Mouse (Mus musculus) liver, embryonic 11.5 days (tissue): ENCODE results near the gene Gm45808. TPM values are rescaled to one million over a fixed set of nuclear protein-coding genes. Genes with fewer than 3 reads are reported as not detected.
A peak's percentile ranks its signal among the peaks of the same experiment; 100 is the strongest.

Experiments
- ATAC-seq: fragments of 200-750 bp; cut with Nextera tagmentation; replicated peaks from 2 replicates; pipeline ENCODE4 v1.8.0; 2017; ENCODE audit warnings: moderate number of reproducible peaks, mild to moderate bottlenecking, moderate TSS enrichment, moderate library complexity; ENCODE audit not compliant: low FRiP score
- DNase-seq: peaks from one replicate; pipeline ENCODE4 v3.0.0-alpha.2; 2017; ENCODE audit warnings: low spot score
- H3K27ac ChIP-seq: fragments of 300-500 bp; sonication (generic); 2 replicates; pipeline ENCODE4 v1.5.1; 2014; ENCODE audit warnings: mild to moderate bottlenecking, low read depth, low read length, control low read depth
- H3K27me3 ChIP-seq: fragments of 300-500 bp; sonication (generic); replicated peaks from 2 replicates; pipeline ENCODE4 v1.6.1; 2014; ENCODE audit warnings: low read length, mixed read lengths; ENCODE audit not compliant: control insufficient read depth, insufficient read depth
- H3K36me3 ChIP-seq: fragments of 300-500 bp; sonication (generic); 2 replicates; pipeline ENCODE4 v1.6.1; 2014; ENCODE audit warnings: mild to moderate bottlenecking, low read length, moderate library complexity, mixed read lengths; ENCODE audit not compliant: control insufficient read depth, insufficient read depth
- H3K4me1 ChIP-seq: fragments of 300-500 bp; sonication (generic); replicated peaks from 2 replicates; pipeline ENCODE4 v1.6.1; 2014; ENCODE audit warnings: low read length, mixed read lengths; ENCODE audit not compliant: control insufficient read depth, insufficient read depth
- H3K4me2 ChIP-seq: fragments of 300-500 bp; sonication (generic); 2 replicates; pipeline ENCODE4 v1.6.1; 2014; ENCODE audit warnings: mild to moderate bottlenecking, control low read depth, moderate library complexity
- H3K4me3 ChIP-seq: fragments of 300-500 bp; sonication (generic); 2 replicates; pipeline ENCODE4 v1.5.1; 2014; ENCODE audit warnings: low read depth, low read length, control low read depth
- H3K9ac ChIP-seq: fragments of 300-500 bp; sonication (generic); 2 replicates; pipeline ENCODE4 v1.6.1; 2014; ENCODE audit warnings: low read depth, low read length, control low read depth
- H3K9me3 ChIP-seq: fragments of 300-500 bp; sonication (generic); 2 replicates; pipeline ENCODE4 v1.6.1; 2016; ENCODE audit warnings: low read length, inconsistent platforms, mixed read lengths; ENCODE audit not compliant: control insufficient read depth
- WGBS: fragments of 180-500 bp; shearing (Covaris S2); extraction: QIAGEN DNeasy Blood & Tissue Kit; methylation state at CpG from one replicate; pipeline ENCODE4 v1.1.7; 2014; 5-methylcytosine and 5-hydroxymethylcytosine counted together
- microRNA-seq: library from miRNA; unstranded; fragments of <30 nt; microRNA quantifications from one replicate; pipeline ENCODE4, GENCODE M21; 2017; ENCODE audit warnings: borderline number of aligned reads
- polyA plus RNA-seq: library from polyadenylated mRNA; unstranded; fragments of >200 nt; fragmentation: Nextera tagmentation; extraction: Ambion mirVana; gene quantifications from 2 replicates; pipeline ENCODE4 v1.2.1, GENCODE M21; 2014

Gene Gm45808
- polyA plus RNA-seq, 1 experiment from 2014 or later = not detected

- no peak for ATAC-seq
- peak within 1 kb of the TSS; percentile 6; the same call in 1 of the 2 replicates for H3K4me2 ChIP-seq
- no peak within 1 kb of the TSS for H3K4me3 ChIP-seq
- peaks cover 47% of the 10 kb centered on the region for H3K27me3 ChIP-seq
- H3K9ac ChIP-seq = no peak within 1 kb of the TSS
- no peak for DNase-seq
- no peak within 1 kb of the TSS for H3K27ac ChIP-seq
- H3K4me1 ChIP-seq = 0 out of 2 replicates have a peak, but pooled peaks cover 2% of the 10 kb centered on the region
- H3K9me3 ChIP-seq = no peaks in the 10 kb centered on the region
- WGBS = 63% methylated on average over 6 of the region's 6 CpGs
- peaks cover 43% of the 10 kb centered on the region for H3K36me3 ChIP-seq
Observed at GRCm38 (mm10) chr7:45420615-45420919, 66.0 kb downstream of the Gm45808 start, which contains the start of gene Lhb. TSS of gene Lhb (plus strand) at chr7:45420820.

DNA sequence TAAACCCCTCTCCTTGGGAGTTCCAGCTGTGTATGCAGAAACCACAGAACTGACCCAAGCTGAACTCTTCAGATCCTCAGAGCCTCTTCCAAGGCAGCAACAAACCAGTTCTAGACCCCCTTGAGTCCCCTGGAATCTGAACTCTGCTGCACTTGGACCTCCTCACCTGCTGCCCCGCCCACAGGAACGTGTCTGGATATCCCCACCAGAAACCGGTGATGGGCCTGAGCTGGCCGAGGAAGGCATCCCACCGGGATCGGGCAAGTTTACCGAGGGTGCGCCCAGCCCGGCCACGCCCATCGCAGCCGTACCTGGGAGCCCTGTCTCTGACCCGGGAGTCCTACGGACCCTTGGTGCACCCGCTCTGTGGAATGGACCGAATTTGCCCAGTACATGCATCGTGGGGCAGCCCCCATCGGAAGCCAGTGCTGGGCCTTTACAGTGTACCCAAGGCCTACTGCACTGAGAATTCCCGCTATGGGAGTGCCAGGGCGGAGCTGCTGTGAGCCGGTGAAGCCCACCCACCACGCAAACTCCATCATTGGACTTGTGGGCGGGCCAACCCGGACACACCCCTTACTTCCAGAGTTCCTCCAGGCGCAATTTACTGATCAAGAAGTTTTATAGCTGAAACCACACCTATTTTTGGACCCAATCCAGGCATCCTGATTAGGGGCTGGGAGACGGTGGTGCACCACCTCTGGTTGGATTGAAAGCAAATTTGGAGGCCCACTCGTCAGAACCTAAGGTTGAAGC lies 66.6 kb downstream of the Gm45808 start:
- peaks cover 39% of the 10 kb centered on the region for H3K36me3 ChIP-seq
- peaks cover 52% of the 10 kb centered on the region for H3K27me3 ChIP-seq
- H3K27ac ChIP-seq = no peak overlapping the region
- 26% methylated on average over 27 of the region's 27 CpGs for WGBS
- DNase-seq (no peak), ATAC-seq (no peak)
- no peaks in the 10 kb centered on the region for H3K9me3 ChIP-seq
- 0 out of 2 replicates have a peak, but pooled peaks cover 4% of the 10 kb centered on the region for H3K4me1 ChIP-seq
- H3K4me3 ChIP-seq = no peak overlapping the region
- H3K4me2 ChIP-seq = peak overlapping the region; percentile 6; the same call in 1 of the 2 replicates
- no peak overlapping the region for H3K9ac ChIP-seq

DNA sequence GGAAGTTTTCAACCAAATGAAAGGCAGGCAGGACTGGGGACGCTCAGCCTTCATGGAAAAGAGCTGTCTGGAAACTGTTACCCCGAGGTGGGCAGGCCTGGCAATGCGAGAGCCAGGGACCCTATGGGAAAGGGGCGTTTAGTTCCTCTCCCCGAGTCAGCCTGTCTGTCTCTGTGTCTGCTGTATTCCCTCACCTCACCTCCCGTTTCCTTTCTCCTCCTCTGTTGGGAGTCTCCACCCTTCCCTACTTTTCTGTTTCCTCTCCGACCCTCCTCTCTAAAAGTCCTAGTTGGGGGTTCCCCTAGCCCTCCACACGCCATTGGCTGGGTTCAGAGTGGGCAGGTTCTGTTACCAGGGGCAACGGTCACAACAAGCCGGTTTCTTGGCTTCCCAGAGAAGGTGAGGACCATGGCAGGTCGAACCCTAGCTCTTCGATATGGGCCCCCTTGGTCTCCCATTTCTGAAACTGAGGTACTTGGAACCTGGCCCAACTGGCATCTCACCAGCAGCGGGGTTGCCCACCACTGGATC lies 68.6 kb downstream of the Gm45808 start:
- Histone ChIP-seq H3K36me3 (peaks cover 20% of the 10 kb centered on the region), H3K27me3 (peaks cover 72% of the 10 kb centered on the region), H3K4me1 (peaks cover 11% of the 10 kb centered on the region), H3K27ac (no peak overlapping the region), H3K9me3 (no peaks in the 10 kb centered on the region), H3K4me3 (no peak overlapping the region), H3K9ac (no peak overlapping the region), H3K4me2 (no peak overlapping the region)
- DNase-seq = no peak
- WGBS = 11% methylated on average over 13 of the region's 13 CpGs
- no peak for ATAC-seq

Small RNA genes within 50 kb of the gene (microRNA-seq; reads per million reads assigned to microRNA genes)
- 6.7 reads per million, percentile 17 among the genes with 10 or more reads in this experiment for gene Gm22133

Other genes with a start within 250 kb of the Gm45808 start
- gene Cd37, start 247.7 kb downstream of the Gm45808 start, polyA plus RNA-seq = 14.4 and 19.5 TPM in 2 replicates
- 0.19 TPM in 1 of 2 replicates, not detected in the other for gene Slc6a16, start 245.7 kb downstream of the Gm45808 start, polyA plus RNA-seq
- gene Slc6a21, start 209.3 kb downstream of the Gm45808 start, polyA plus RNA-seq = not detected in 2 replicates
- gene Trpm4, start 153.0 kb downstream of the Gm45808 start, polyA plus RNA-seq = 2.3 and 3.9 TPM in 2 replicates
- gene Hrc, start 151.5 kb downstream of the Gm45808 start, polyA plus RNA-seq = 0.12 and 0.30 TPM in 2 replicates
- 2.0 and 2.1 TPM in 2 replicates for gene Ppfia3, start 119.8 kb downstream of the Gm45808 start, polyA plus RNA-seq
- gene Lin7b, start 116.2 kb downstream of the Gm45808 start, polyA plus RNA-seq = 0.35 TPM in 1 of 2 replicates, not detected in the other
- gene Snrnp70, start 91.1 kb downstream of the Gm45808 start, polyA plus RNA-seq = 51.6 and 64.4 TPM in 2 replicates
- gene Kcna7, start 81.2 kb downstream of the Gm45808 start, polyA plus RNA-seq = 0.18 TPM in 1 of 2 replicates, not detected in the other
- gene Ntf5, start 73.1 kb downstream of the Gm45808 start, polyA plus RNA-seq = 2.0 and 2.5 TPM in 2 replicates
- gene Lhb, start 66.0 kb downstream of the Gm45808 start, polyA plus RNA-seq = 0.26 TPM in 1 of 2 replicates, not detected in the other
- gene Gys1, start 52.0 kb downstream of the Gm45808 start, polyA plus RNA-seq = 21.4 and 23.7 TPM in 2 replicates
- gene Ruvbl2, start 48.7 kb downstream of the Gm45808 start, polyA plus RNA-seq = 240 and 250 TPM in 2 replicates
- 6,297 and 6,318 TPM in 2 replicates for gene Ftl1, start 26.9 kb downstream of the Gm45808 start, polyA plus RNA-seq
- 190 and 212 TPM in 2 replicates for gene Bax, start 19.9 kb downstream of the Gm45808 start, polyA plus RNA-seq
- 2.3 and 3.2 TPM in 2 replicates for gene Tulp2, start 4.9 kb downstream of the Gm45808 start, polyA plus RNA-seq
- gene Dhdh, start 2.0 kb upstream of the Gm45808 start, polyA plus RNA-seq = 4.9 and 5.8 TPM in 2 replicates
- 149 and 153 TPM in 2 replicates for gene Nucb1, start 23.6 kb upstream of the Gm45808 start, polyA plus RNA-seq
- 61.6 and 62.0 TPM in 2 replicates for gene Ppp1r15a, start 39.5 kb upstream of the Gm45808 start, polyA plus RNA-seq
- gene Plekha4, start 39.5 kb upstream of the Gm45808 start, polyA plus RNA-seq = 0.64 and 0.89 TPM in 2 replicates
- gene Hsd17b14, start 68.1 kb upstream of the Gm45808 start, polyA plus RNA-seq = 2.8 and 5.4 TPM in 2 replicates
- 84.7 and 90.1 TPM in 2 replicates for gene Bcat2, start 83.3 kb upstream of the Gm45808 start, polyA plus RNA-seq
- gene Fgf21, start 128.7 kb upstream of the Gm45808 start, polyA plus RNA-seq = 0.23 TPM in 1 of 2 replicates, not detected in the other
- not detected in 2 replicates for gene Fut1, start 130.5 kb upstream of the Gm45808 start, polyA plus RNA-seq
- 0.21 and 0.22 TPM in 2 replicates for gene Izumo1, start 135.0 kb upstream of the Gm45808 start, polyA plus RNA-seq
- gene Rasip1, start 140.7 kb upstream of the Gm45808 start, polyA plus RNA-seq = 8.0 and 9.3 TPM in 2 replicates
- 0.69 and 0.73 TPM in 2 replicates for gene Mamstr, start 153.2 kb upstream of the Gm45808 start, polyA plus RNA-seq
- gene Fut2, start 179.6 kb upstream of the Gm45808 start, polyA plus RNA-seq = 0.08 TPM in 1 of 2 replicates, not detected in the other
- 0.23 TPM in 1 of 2 replicates, not detected in the other for gene Ntn5, start 197.2 kb upstream of the Gm45808 start, polyA plus RNA-seq
- gene Sec1, start 207.6 kb upstream of the Gm45808 start, polyA plus RNA-seq = 0.30 and 0.33 TPM in 2 replicates
- 1.0 and 1.2 TPM in 2 replicates for gene Car11, start 213.0 kb upstream of the Gm45808 start, polyA plus RNA-seq
- gene Dbp, start 218.3 kb upstream of the Gm45808 start, polyA plus RNA-seq = 1.8 and 1.9 TPM in 2 replicates
- 1,405 and 1,469 TPM in 2 replicates for gene Rpl18, start 228.6 kb upstream of the Gm45808 start, polyA plus RNA-seq
- gene Sphk2, start 231.2 kb upstream of the Gm45808 start, polyA plus RNA-seq = 24.2 and 25.6 TPM in 2 replicates
- gene Fam83e, start 234.4 kb upstream of the Gm45808 start, polyA plus RNA-seq = 0.77 and 1.1 TPM in 2 replicates
- gene Spaca4, start 239.0 kb upstream of the Gm45808 start, polyA plus RNA-seq = not detected in 2 replicates